Mouse (Mus musculus): ENCODE results near the gene Mettl14.

The Mettl14 gene

GRCm38 (mm10) chr3:123356377-123356991 lies 29.4 kb downstream of the Mettl14 start:
- DNase-seq: no peak

GRCm38 (mm10) chr3:123354388-123354787 lies 31.5 kb downstream of the Mettl14 start:
- no peak for DNase-seq

- no peak for DNase-seq
Measured at GRCm38 (mm10) chr3:123353661-123354060, 32.2 kb downstream of the Mettl14 start.

- DNase-seq: peak; percentile 33
Measured at GRCm38 (mm10) chr3:123353183-123353582, 32.7 kb downstream of the Mettl14 start.

GRCm38 (mm10) chr3:123351519-123351918 lies 34.4 kb downstream of the Mettl14 start:
- DNase-seq: no peak

- no peak for DNase-seq
Measured at GRCm38 (mm10) chr3:123350602-123351001, 35.3 kb downstream of the Mettl14 start.

- DNase-seq: no peak
Measured at GRCm38 (mm10) chr3:123348080-123348802, 37.7 kb downstream of the Mettl14 start.

GRCm38 (mm10) chr3:123343690-123344089 lies 42.2 kb downstream of the Mettl14 start:
- no peak for DNase-seq

GRCm38 (mm10) chr3:123341049-123341448 lies 44.9 kb downstream of the Mettl14 start:
- no peak for DNase-seq

- DNase-seq: no peak
Measured at GRCm38 (mm10) chr3:123338666-123339195, 47.2 kb downstream of the Mettl14 start.

- DNase-seq: no peak
Measured at GRCm38 (mm10) chr3:123337853-123338252, 48.1 kb downstream of the Mettl14 start.

- DNase-seq: no peak
Measured at GRCm38 (mm10) chr3:123336951-123337350, 49.0 kb downstream of the Mettl14 start.

- DNase-seq: no peak
Measured at GRCm38 (mm10) chr3:123336455-123336854, 49.5 kb downstream of the Mettl14 start.

GRCm38 (mm10) chr3:123335480-123335879 lies 50.4 kb downstream of the Mettl14 start:
- no peak for DNase-seq

GRCm38 (mm10) chr3:123334947-123335346 lies 51.0 kb downstream of the Mettl14 start:
- no peak for DNase-seq

GRCm38 (mm10) chr3:123333055-123333424 lies 52.9 kb downstream of the Mettl14 start:
- DNase-seq: no peak

- no peak for DNase-seq
Measured at GRCm38 (mm10) chr3:123332330-123333054, 53.4 kb downstream of the Mettl14 start.

- DNase-seq: no peak
Measured at GRCm38 (mm10) chr3:123330221-123330620, 55.7 kb downstream of the Mettl14 start.

GRCm38 (mm10) chr3:123329251-123329650 lies 56.7 kb downstream of the Mettl14 start:
- DNase-seq: no peak

GRCm38 (mm10) chr3:123324326-123324725 lies 61.6 kb downstream of the Mettl14 start:
- DNase-seq: no peak

GRCm38 (mm10) chr3:123322147-123322546 lies 63.8 kb downstream of the Mettl14 start:
- DNase-seq: peak; percentile 67

- no peak for DNase-seq
Measured at GRCm38 (mm10) chr3:123321612-123322011, 64.3 kb downstream of the Mettl14 start.

GRCm38 (mm10) chr3:123320341-123320740 lies 65.6 kb downstream of the Mettl14 start:
- DNase-seq: no peak
